Mouse (Mus musculus): ENCODE results near the gene Fam173b. TPM values are rescaled to one million over a fixed set of nuclear protein-coding genes. Genes with fewer than 3 reads are reported as not detected.

Gene Fam173b
- total RNA-seq, 2 experiments from 2014 or later: 11.1 to 13.0 TPM

DNA sequence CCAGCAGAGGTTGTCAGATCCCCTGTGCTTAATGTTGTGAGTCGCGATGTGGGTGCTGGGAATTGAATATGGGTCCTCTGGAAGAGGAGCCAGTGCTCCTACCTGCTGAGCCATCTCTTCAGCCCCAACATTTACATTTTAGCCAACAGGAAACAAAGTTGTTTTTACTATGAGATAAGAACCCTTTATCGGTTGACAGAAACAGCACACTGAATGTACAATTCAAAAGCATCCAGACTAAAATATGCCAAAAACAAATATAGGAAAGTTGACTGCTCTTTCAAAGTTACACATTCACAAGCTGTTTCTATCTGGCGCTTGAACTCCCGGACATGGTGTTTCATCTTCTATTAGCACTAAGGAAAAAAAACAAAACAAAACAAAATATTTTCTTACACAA is 15.6 kb upstream of the Fam173b start:
- ATAC-seq (replicated peaks; ENCODE audit: poor library complexity, severe bottlenecking): no peak

- ATAC-seq (replicated peaks; ENCODE audit: poor library complexity, severe bottlenecking): peak; percentile 73
These were observed 15.1 kb upstream of the Fam173b start for GRCm38 (mm10) chr15:31586519-31586918.

GRCm38 (mm10) chr15:31587789-31588188 is 13.9 kb upstream of the Fam173b start:
- ATAC-seq (replicated peaks; ENCODE audit: poor library complexity, severe bottlenecking): no peak

DNA sequence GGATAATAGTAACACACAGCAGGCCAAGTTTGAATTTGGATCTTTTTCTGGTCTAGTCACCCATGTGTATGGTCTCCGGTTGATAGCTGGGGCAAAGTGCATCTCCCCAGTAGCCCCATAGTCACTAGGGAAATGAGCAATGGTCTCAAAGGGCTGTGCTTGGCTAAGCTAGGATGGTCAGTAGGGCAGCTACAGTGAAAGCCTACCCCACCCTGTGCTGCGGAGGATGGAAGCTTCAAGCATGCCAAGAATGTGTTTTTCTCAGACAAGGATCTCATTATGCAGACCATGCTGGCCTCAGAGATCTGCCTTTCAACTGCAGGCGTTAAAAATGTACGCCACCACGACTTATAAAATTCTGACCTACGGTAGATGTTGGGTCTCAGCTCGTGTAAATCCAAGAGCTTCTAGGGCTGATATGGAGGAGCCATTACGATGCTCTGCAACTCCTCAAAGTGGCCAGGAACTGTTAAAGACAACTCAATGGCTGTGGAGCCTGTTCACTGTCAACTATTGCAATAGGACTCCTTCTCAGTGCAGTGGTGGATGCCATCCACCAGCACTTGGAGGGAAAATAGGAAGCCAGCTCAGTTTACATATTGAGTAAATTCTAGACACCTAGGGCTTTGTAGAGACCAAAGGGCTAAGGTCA is 12.5 kb upstream of the Fam173b start:
- no peak for ATAC-seq (replicated peaks; ENCODE audit: poor library complexity, severe bottlenecking)

GRCm38 (mm10) chr15:31590176-31590575 is 11.5 kb upstream of the Fam173b start:
- no peak for ATAC-seq (replicated peaks; ENCODE audit: poor library complexity, severe bottlenecking)

- ATAC-seq (replicated peaks; ENCODE audit: poor library complexity, severe bottlenecking): no peak
These were observed 9.1 kb upstream of the Fam173b start for GRCm38 (mm10) chr15:31592531-31592930.

GRCm38 (mm10) chr15:31594260-31594659 is 7.4 kb upstream of the Fam173b start:
- no peak for ATAC-seq (replicated peaks; ENCODE audit: poor library complexity, severe bottlenecking)

GRCm38 (mm10) chr15:31595651-31596050 is 6.0 kb upstream of the Fam173b start:
- no peak for ATAC-seq (replicated peaks; ENCODE audit: poor library complexity, severe bottlenecking)

- ATAC-seq (replicated peaks; ENCODE audit: poor library complexity, severe bottlenecking): no peak
These were observed 1.8 kb upstream of the Fam173b start for GRCm38 (mm10) chr15:31599834-31600233.

GRCm38 (mm10) chr15:31601279-31601645 is 390 bp upstream of the Fam173b start:
- ATAC-seq (replicated peaks; ENCODE audit: poor library complexity, severe bottlenecking): peak; percentile 39

DNA sequence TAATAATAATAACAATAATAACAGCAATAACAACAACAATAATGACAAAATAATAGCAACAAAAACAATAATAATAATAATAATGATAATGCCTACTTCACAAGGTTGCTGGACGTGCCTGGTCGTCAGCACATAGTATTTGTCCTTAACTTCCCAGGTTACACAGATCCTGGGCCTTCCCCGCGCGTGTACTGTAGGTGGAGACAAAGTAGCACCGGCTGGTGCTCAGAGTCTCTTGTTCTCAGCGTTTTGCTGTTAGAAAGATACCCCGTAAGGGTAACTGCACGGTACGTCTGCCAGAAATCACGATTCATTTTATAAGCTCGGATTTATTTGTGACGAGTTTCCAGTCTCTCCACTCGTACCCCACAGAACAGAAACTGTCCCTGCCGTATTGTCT is 774 bp downstream of the Fam173b start:
- peak; percentile 23; the same call in 1 of the 2 replicates for ATAC-seq (replicated peaks; ENCODE audit: poor library complexity, severe bottlenecking)

- no peak for ATAC-seq (replicated peaks; ENCODE audit: poor library complexity, severe bottlenecking)
These were observed 1.5 kb downstream of the Fam173b start for GRCm38 (mm10) chr15:31603113-31603512.

- no peak for ATAC-seq (replicated peaks; ENCODE audit: poor library complexity, severe bottlenecking)
These were observed 5.2 kb downstream of the Fam173b start for GRCm38 (mm10) chr15:31606821-31607220.

GRCm38 (mm10) chr15:31611027-31611426 is 9.4 kb downstream of the Fam173b start:
- no peak for ATAC-seq (replicated peaks; ENCODE audit: poor library complexity, severe bottlenecking)

GRCm38 (mm10) chr15:31611976-31612375 is 10.3 kb downstream of the Fam173b start:
- ATAC-seq (replicated peaks; ENCODE audit: poor library complexity, severe bottlenecking): no peak

DNA sequence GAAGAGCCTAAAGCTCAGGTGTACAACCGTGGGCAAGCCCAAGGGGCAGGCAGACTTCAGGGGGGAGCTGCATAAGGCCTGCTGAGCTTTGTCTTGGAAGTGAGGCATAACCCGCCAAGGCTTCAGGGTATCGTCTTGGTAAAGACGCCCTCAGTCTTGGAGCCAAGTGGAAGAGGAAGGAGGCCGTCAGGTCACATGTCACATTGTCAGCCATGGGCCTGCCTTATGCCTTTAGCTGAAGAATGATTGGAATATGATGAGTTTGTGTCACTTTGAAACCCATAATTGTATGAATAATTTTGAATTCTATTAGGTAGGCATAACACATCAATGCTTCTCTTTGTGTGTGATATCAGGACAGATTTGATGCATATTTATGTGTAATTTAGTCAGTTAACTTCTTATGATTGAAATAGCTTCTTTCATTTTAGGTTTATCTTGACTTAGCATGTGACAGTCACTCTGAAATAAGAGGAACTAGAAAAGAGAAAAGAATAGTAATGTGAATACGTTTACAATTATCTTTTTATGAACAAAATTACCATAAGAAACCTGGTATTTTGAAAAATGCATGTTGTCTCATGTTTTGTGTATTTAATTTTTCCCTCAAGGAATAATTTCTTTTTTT is 12.3 kb downstream of the Fam173b start:
- ATAC-seq (replicated peaks; ENCODE audit: poor library complexity, severe bottlenecking): no peak

DNA sequence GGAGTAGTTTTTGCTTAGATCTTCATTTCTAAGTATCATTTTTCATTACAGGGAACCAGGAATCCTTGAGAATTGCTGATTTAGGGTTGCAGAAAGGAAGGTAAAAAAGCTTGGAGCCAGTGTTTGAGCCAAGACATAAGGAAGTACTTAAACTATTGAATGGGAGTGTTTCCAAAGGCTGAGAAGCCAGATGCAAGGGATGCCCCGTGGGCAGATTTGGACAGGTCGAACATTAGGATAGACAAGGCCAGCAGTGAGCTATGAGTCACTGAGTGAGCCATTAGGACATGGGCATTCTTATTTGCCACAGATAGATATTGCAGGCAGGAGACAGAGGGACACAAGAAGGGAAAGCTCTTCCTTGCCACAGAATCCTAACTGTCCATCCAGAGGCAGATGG is 13.0 kb downstream of the Fam173b start:
- no peak for ATAC-seq (replicated peaks; ENCODE audit: poor library complexity, severe bottlenecking)

DNA sequence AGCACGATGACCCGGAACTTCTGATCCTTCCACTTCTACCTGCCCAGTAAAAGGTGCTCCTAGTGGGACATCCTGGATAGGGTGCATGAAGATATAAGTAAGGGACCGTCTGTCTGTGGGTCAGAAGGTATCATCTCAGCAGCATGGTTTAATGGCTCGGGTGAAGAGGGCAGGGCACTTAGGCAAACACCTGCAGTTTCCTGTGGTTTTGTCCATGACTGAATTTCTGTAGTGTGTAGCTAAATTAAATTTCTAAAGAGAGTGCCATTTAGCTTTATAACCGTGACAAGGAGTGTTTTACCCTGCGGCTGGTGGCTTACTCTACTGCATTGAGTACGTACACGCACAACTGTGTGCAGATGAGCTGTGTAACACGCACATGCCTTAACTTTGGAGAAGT is 15.6 kb downstream of the Fam173b start:
- ATAC-seq (replicated peaks; ENCODE audit: poor library complexity, severe bottlenecking): no peak

DNA sequence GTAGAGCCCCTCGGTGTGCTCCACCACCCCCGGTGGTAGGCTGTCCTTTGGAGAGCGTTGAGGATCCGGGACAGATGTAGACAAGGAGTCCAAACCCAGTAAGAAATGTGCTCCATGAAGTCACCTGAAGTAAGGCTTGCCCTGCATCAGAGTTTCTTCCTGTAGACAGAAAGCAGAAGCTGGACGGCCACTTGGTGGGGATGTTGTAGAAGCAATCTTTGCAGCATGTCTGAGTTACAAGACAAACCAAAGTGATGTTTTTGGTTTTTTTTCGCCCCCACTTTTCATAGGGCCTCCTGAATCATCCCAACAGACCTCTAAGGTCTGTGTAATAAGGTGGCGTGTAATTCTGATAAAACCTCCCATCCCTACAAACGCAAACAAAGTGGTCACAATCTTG is 17.9 kb downstream of the Fam173b start:
- ATAC-seq (replicated peaks; ENCODE audit: poor library complexity, severe bottlenecking): no peak

DNA sequence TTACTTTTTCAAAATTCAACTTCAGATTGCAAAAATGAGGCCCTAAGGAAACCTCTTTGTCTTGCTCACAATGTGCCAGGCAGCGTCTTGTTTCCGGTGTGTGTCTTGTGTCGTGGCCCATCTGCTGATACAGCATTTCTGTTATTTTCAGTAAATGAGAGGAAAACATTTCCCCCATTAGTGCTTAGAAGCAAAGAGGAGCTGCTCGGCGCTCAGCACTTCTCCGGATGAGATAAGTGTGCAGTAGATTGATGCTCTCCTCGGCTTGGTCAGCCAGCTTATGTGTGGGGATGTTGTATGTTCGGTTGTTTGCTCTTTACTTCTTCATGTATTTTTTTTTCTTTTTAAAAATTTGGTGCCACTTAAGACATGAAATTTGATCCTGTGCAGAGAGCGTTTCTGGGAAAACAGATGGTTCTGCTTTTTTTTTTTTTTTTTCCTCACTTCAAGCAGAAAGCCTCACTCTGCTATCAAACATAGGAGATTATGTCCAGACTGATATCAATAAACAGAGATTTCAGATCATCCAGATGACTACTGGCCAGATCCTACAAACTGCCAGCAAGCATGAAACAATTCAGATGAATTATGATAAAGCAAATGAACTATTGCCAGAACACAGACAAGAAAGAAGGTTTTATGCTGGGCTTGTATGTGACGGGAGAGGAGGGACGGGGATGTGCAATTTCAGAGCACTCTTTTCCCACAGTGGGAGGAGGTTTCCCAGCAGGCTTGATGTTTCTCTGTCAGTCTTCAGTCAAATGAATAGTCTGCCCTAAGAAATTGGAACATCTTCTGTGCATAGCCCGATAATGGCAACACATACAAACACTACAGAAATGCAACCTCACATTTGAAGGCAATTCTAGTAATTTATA is 25.9 kb downstream of the Fam173b start:
- no peak for ATAC-seq (replicated peaks; ENCODE audit: poor library complexity, severe bottlenecking)

GRCm38 (mm10) chr15:31628180-31628579 is 26.5 kb downstream of the Fam173b start:
- ATAC-seq (replicated peaks; ENCODE audit: poor library complexity, severe bottlenecking): no peak
